9 mouse cellular contexts compared by ENCODE assay signal in genomic region chr3:127123376-127123775, GRCm38 (mm10).
A peak's percentile ranks its signal among the peaks of the same experiment; 100 is the strongest.
DNase-seq lines count a peak whose midpoint lies in the region; ATAC-seq and TF ChIP-seq lines count a peak whose summit lies in the region.
"Had no signal": no experiment of that assay in that cellular context is flagged by ENCODE, and none has a peak within 500 bp of the region (broad histone marks: within the 10 kb centered on the region; RNA-seq: fewer than 3 reads in every experiment).

No protein-coding gene starts in this region.

- 13% methylated on average over 8 of the region's 8 CpGs for WGBS in lung, adult 2 months
- WGBS in kidney, postnatal 0 days = 13% methylated on average over 8 of the region's 8 CpGs
- 44% methylated on average over 8 of the region's 8 CpGs for WGBS in olfactory bulb, adult 2 months
- WGBS in hindbrain, embryonic 14.5 days = 39% methylated on average over 8 of the region's 8 CpGs

- peak overlapping the region; percentile 26 for H3K4me2 ChIP-seq in kidney, postnatal 0 days (ENCODE audit: low read length)
- H3K4me2 ChIP-seq in hindbrain, embryonic 14.5 days (replicated peaks) = no peak overlapping the region
- H3K4me2 ChIP-seq: embryonic facial prominence, embryonic 12.5 days had no signal

- H3K36me3 ChIP-seq in kidney, postnatal 0 days (ENCODE audit: insufficient read depth, low read length) = no peaks in the 10 kb centered on the region
- H3K36me3 ChIP-seq in hindbrain, embryonic 14.5 days (replicated peaks; ENCODE audit: control insufficient read depth, insufficient read depth) = no peaks in the 10 kb centered on the region
- H3K36me3 ChIP-seq: embryonic facial prominence, embryonic 12.5 days had no signal

- no peak overlapping the region for H3K27ac ChIP-seq in kidney, postnatal 0 days
- peak overlapping the region; percentile 62 for H3K27ac ChIP-seq in olfactory bulb, adult 2 months (ENCODE audit: insufficient read depth, low read depth, low read length)
- H3K27ac ChIP-seq in hindbrain, embryonic 14.5 days = no peak overlapping the region
- H3K27ac ChIP-seq: embryonic facial prominence, embryonic 12.5 days had no signal

- no peaks in the 10 kb centered on the region; the same call in 1 of the 2 replicates for H3K4me1 ChIP-seq in lung, adult 2 months (ENCODE audit: control insufficient read depth, insufficient read depth, low read length)
- H3K4me1 ChIP-seq in kidney, postnatal 0 days (replicated peaks; ENCODE audit: insufficient read depth, low read length) = peaks cover 5% of the 10 kb centered on the region; the same call in 1 of the 2 replicates
- H3K4me1 ChIP-seq in olfactory bulb, adult 2 months (ENCODE audit: control insufficient read depth, insufficient read depth, low read length) = peaks cover 11% of the 10 kb centered on the region
- peaks cover 25% of the 10 kb centered on the region for H3K4me1 ChIP-seq in hindbrain, embryonic 14.5 days (replicated peaks; ENCODE audit: control insufficient read depth, insufficient read depth, low read length)

- TF ChIP-seq POLR2A in lung, adult 2 months (IDR thresholded peaks at IDR 0.05; ENCODE audit: borderline replicate concordance, extremely low read depth, low read depth, low read length) = no peak
- TF ChIP-seq POLR2A in olfactory bulb, adult 2 months (IDR thresholded peaks at IDR 0.05; ENCODE audit: insufficient read depth, low read depth, low read length) = no peak

- no peak for DNase-seq in lung, adult 2 months
- DNase-seq in lung, postnatal 10 days = no peak
- DNase-seq in heart, adult 8-10 months (ENCODE audit: low spot score) = peak; percentile 31
- DNase-seq in kidney, postnatal 0 days (ENCODE audit: low spot score) = peak; percentile 16
- DNase-seq in left cerebral cortex, postnatal 25 days (ENCODE audit: low spot score in 2 of 2) = no peak
- no peak for DNase-seq in thymus, postnatal 14 days
- DNase-seq in hindbrain, embryonic 14.5 days (ENCODE audit: low spot score) = no peak

- H3K9me3 ChIP-seq in kidney, postnatal 0 days (replicated peaks; ENCODE audit: low read length) = no peaks in the 10 kb centered on the region
- H3K9me3 ChIP-seq in hindbrain, embryonic 14.5 days (ENCODE audit: control insufficient read depth, low read length) = no peaks in the 10 kb centered on the region
- H3K9me3 ChIP-seq: embryonic facial prominence, embryonic 12.5 days had no signal

- H3K27me3 ChIP-seq in kidney, postnatal 0 days (ENCODE audit: insufficient read depth, low read length) = no peaks in the 10 kb centered on the region
- no peaks in the 10 kb centered on the region for H3K27me3 ChIP-seq in hindbrain, embryonic 14.5 days (ENCODE audit: control insufficient read depth, insufficient read depth, low read length)
- H3K27me3 ChIP-seq: embryonic facial prominence, embryonic 12.5 days had no signal

- intact Hi-C loops in left cerebral cortex, postnatal 25 days (cut with DNase I) = no loop called here

- no peak for TF ChIP-seq CTCF in lung, adult 2 months (IDR thresholded peaks at IDR 0.05; ENCODE audit: insufficient read depth, low read length)
- TF ChIP-seq CTCF in kidney, postnatal 0 days (IDR thresholded peaks at IDR 0.05; ENCODE audit: low read depth) = no peak
- TF ChIP-seq CTCF in olfactory bulb, adult 2 months (IDR thresholded peaks at IDR 0.05; ENCODE audit: insufficient read depth, low read depth, low read length) = no peak

- peak; percentile 49; the same call in 1 of the 2 replicates for ATAC-seq in kidney, postnatal 0 days (replicated peaks; ENCODE audit: low FRiP score, low read depth)
- ATAC-seq in hindbrain, embryonic 14.5 days (ENCODE audit: low FRiP score) = no peak

- peak overlapping the region; percentile 21 for H3K4me3 ChIP-seq in lung, adult 2 months (replicated peaks; ENCODE audit: extremely low read depth, low read depth, low read length)
- H3K4me3 ChIP-seq in kidney, postnatal 0 days (replicated peaks; ENCODE audit: low read depth, low read length) = no peak overlapping the region
- no peak overlapping the region for H3K4me3 ChIP-seq in olfactory bulb, adult 2 months (ENCODE audit: insufficient read depth, low read depth, low read length)
- H3K4me3 ChIP-seq in hindbrain, embryonic 14.5 days (replicated peaks; ENCODE audit: low read length) = no peak overlapping the region
- H3K4me3 ChIP-seq: embryonic facial prominence, embryonic 12.5 days had no signal

- H3K9ac ChIP-seq in kidney, postnatal 0 days (ENCODE audit: low read depth, low read length) = no peak overlapping the region
- H3K9ac ChIP-seq in hindbrain, embryonic 14.5 days = no peak overlapping the region
- H3K9ac ChIP-seq: embryonic facial prominence, embryonic 12.5 days had no signal

Comparison
In these comparisons a context has a peak if more than half of its experiments do, and no peak if none do; other contexts are left out.
1. DNase-seq: peak in heart, adult 8-10 months (single experiment) and kidney, postnatal 0 days (single experiment); none in lung, adult 2 months (single experiment), lung, postnatal 10 days (single experiment), left cerebral cortex, postnatal 25 days (0 of 2), thymus, postnatal 14 days (single experiment) and hindbrain, embryonic 14.5 days (single experiment).